Mouse (Mus musculus): ENCODE measurements around the gene Adgrl2. TPM values are rescaled to one million over a fixed set of nuclear protein-coding genes. Genes with fewer than 3 reads are reported as not detected.

Gene Adgrl2
- polyA plus RNA-seq, 1 experiment from 2014 or later: 124 TPM

- no peaks in the 10 kb centered on the region for H3K27me3 ChIP-seq (ENCODE audit: control insufficient read depth, insufficient read depth, low read length)
- H3K4me1 ChIP-seq (ENCODE audit: control insufficient read depth, insufficient read depth, low read length): peaks cover 44% of the 10 kb centered on the region
- no peak for ATAC-seq (ENCODE audit: low FRiP score)
- H3K27ac ChIP-seq (ENCODE audit: low read depth, low read length): no peak overlapping the region
- no peak overlapping the region for H3K4me2 ChIP-seq
- no peak overlapping the region for H3K9ac ChIP-seq (ENCODE audit: low read length)
- H3K4me3 ChIP-seq (ENCODE audit: low read depth, low read length): no peak overlapping the region
- peak; percentile 83 for DNase-seq (ENCODE audit: low spot score, missing footprints)
- WGBS: 73% methylated on average over 8 of the region's 8 CpGs
- H3K9me3 ChIP-seq (ENCODE audit: control insufficient read depth, low read length): no peaks in the 10 kb centered on the region
- no peaks in the 10 kb centered on the region for H3K36me3 ChIP-seq (ENCODE audit: control insufficient read depth, insufficient read depth, low read length)
Measured at GRCm38 (mm10) chr3:148981776-148982175, 8.6 kb downstream of the Adgrl2 start.

- ATAC-seq (ENCODE audit: low FRiP score) (no peak), DNase-seq (ENCODE audit: low spot score, missing footprints) (peak; percentile 85)
- H3K27me3 ChIP-seq (ENCODE audit: control insufficient read depth, insufficient read depth, low read length): no peaks in the 10 kb centered on the region
- 70% methylated on average over 8 of the region's 8 CpGs for WGBS
- H3K36me3 ChIP-seq (ENCODE audit: control insufficient read depth, insufficient read depth, low read length): no peaks in the 10 kb centered on the region
- no peak overlapping the region for H3K4me2 ChIP-seq
- H3K4me1 ChIP-seq (ENCODE audit: control insufficient read depth, insufficient read depth, low read length): peaks cover 25% of the 10 kb centered on the region
- no peak overlapping the region for H3K9ac ChIP-seq (ENCODE audit: low read length)
- no peaks in the 10 kb centered on the region for H3K9me3 ChIP-seq (ENCODE audit: control insufficient read depth, low read length)
- H3K27ac ChIP-seq (ENCODE audit: low read depth, low read length): no peak overlapping the region
- no peak overlapping the region for H3K4me3 ChIP-seq (ENCODE audit: low read depth, low read length)
Measured at GRCm38 (mm10) chr3:148978541-148978940, 11.8 kb downstream of the Adgrl2 start.

- ATAC-seq (ENCODE audit: low FRiP score) (no peak), DNase-seq (ENCODE audit: low spot score, missing footprints) (peak; percentile 84)
- Histone ChIP-seq H3K4me1 (ENCODE audit: control insufficient read depth, insufficient read depth, low read length) (peaks cover 25% of the 10 kb centered on the region), H3K27ac (ENCODE audit: low read depth, low read length) (no peak overlapping the region), H3K9me3 (ENCODE audit: control insufficient read depth, low read length) (no peaks in the 10 kb centered on the region), H3K36me3 (ENCODE audit: control insufficient read depth, insufficient read depth, low read length) (no peaks in the 10 kb centered on the region), H3K27me3 (ENCODE audit: control insufficient read depth, insufficient read depth, low read length) (no peaks in the 10 kb centered on the region), H3K9ac (ENCODE audit: low read length) (no peak overlapping the region), H3K4me2 (no peak overlapping the region; the same call in 1 of the 2 replicates), H3K4me3 (ENCODE audit: low read depth, low read length) (no peak overlapping the region)
- 69% methylated on average over 6 of the region's 6 CpGs for WGBS
Measured at GRCm38 (mm10) chr3:148977838-148978237, 12.5 kb downstream of the Adgrl2 start.

- peak; percentile 90 for DNase-seq (ENCODE audit: low spot score, missing footprints)
- Histone ChIP-seq H3K9me3 (ENCODE audit: control insufficient read depth, low read length) (no peaks in the 10 kb centered on the region), H3K4me1 (ENCODE audit: control insufficient read depth, insufficient read depth, low read length) (peaks cover 24% of the 10 kb centered on the region), H3K36me3 (ENCODE audit: control insufficient read depth, insufficient read depth, low read length) (no peaks in the 10 kb centered on the region), H3K4me3 (ENCODE audit: low read depth, low read length) (no peak overlapping the region), H3K27me3 (ENCODE audit: control insufficient read depth, insufficient read depth, low read length) (no peaks in the 10 kb centered on the region), H3K4me2 (peak overlapping the region; percentile 37), H3K9ac (ENCODE audit: low read length) (no peak overlapping the region), H3K27ac (ENCODE audit: low read depth, low read length) (no peak overlapping the region)
- peak; percentile 51 for ATAC-seq (ENCODE audit: low FRiP score)
- 27% methylated on average over 16 of the region's 16 CpGs for WGBS
Measured at GRCm38 (mm10) chr3:148977124-148977529, 13.2 kb downstream of the Adgrl2 start.

GRCm38 (mm10) chr3:148971893-148972596, 18.3 kb downstream of the Adgrl2 start:
- no peaks in the 10 kb centered on the region for H3K36me3 ChIP-seq (ENCODE audit: control insufficient read depth, insufficient read depth, low read length)
- H3K9ac ChIP-seq (ENCODE audit: low read length): no peak overlapping the region
- peaks cover 5% of the 10 kb centered on the region for H3K4me1 ChIP-seq (ENCODE audit: control insufficient read depth, insufficient read depth, low read length)
- H3K9me3 ChIP-seq (ENCODE audit: control insufficient read depth, low read length): no peaks in the 10 kb centered on the region
- H3K4me3 ChIP-seq (ENCODE audit: low read depth, low read length): no peak overlapping the region
- WGBS: 89% methylated on average over 11 of the region's 11 CpGs
- no peak overlapping the region for H3K27ac ChIP-seq (ENCODE audit: low read depth, low read length)
- ATAC-seq (ENCODE audit: low FRiP score) (no peak), DNase-seq (ENCODE audit: low spot score, missing footprints) (peak; percentile 76)
- H3K4me2 ChIP-seq: no peak overlapping the region
- H3K27me3 ChIP-seq (ENCODE audit: control insufficient read depth, insufficient read depth, low read length): no peaks in the 10 kb centered on the region

- Histone ChIP-seq H3K9me3 (ENCODE audit: control insufficient read depth, low read length) (no peaks in the 10 kb centered on the region), H3K4me2 (no peak overlapping the region), H3K36me3 (ENCODE audit: control insufficient read depth, insufficient read depth, low read length) (no peaks in the 10 kb centered on the region), H3K9ac (ENCODE audit: low read length) (no peak overlapping the region), H3K4me1 (ENCODE audit: control insufficient read depth, insufficient read depth, low read length) (peaks cover 10% of the 10 kb centered on the region), H3K4me3 (ENCODE audit: low read depth, low read length) (no peak overlapping the region), H3K27me3 (ENCODE audit: control insufficient read depth, insufficient read depth, low read length) (no peaks in the 10 kb centered on the region), H3K27ac (ENCODE audit: low read depth, low read length) (no peak overlapping the region)
- no peak for ATAC-seq (ENCODE audit: low FRiP score)
- WGBS: 52% methylated on average over 13 of the region's 13 CpGs
- peak; percentile 82 for DNase-seq (ENCODE audit: low spot score, missing footprints)
Measured at GRCm38 (mm10) chr3:148964991-148965605, 25.3 kb downstream of the Adgrl2 start.

GRCm38 (mm10) chr3:148963381-148964044, 26.8 kb downstream of the Adgrl2 start:
- no peak for ATAC-seq (ENCODE audit: low FRiP score)
- WGBS: 89% methylated on average over 5 of the region's 5 CpGs
- H3K27ac ChIP-seq (ENCODE audit: low read depth, low read length): no peak overlapping the region

DNA sequence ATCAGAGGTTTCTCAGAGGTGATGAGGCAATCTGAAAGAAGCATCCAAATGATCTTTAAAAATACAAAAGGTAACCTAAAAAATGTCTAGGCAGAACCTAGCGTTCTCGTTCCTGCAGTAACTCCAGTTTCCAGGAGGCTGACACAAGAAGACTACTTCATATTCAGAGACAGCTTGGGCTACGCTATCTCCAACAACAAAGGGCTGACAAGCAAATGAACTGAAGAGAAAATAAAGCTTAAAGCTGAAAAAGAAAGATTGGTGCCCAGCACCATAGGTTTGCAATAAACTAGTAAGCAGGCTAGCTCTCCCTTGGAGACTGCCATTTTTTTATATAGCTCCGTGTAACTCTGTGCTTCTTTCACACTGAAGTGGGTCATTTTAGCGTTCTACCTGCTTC, 28.7 kb downstream of the Adgrl2 start:
- Histone ChIP-seq H3K27ac (ENCODE audit: low read depth, low read length) (no peak overlapping the region), H3K36me3 (ENCODE audit: control insufficient read depth, insufficient read depth, low read length) (no peaks in the 10 kb centered on the region), H3K4me1 (ENCODE audit: control insufficient read depth, insufficient read depth, low read length) (peaks cover 28% of the 10 kb centered on the region), H3K4me3 (ENCODE audit: low read depth, low read length) (no peak overlapping the region), H3K9ac (ENCODE audit: low read length) (no peak overlapping the region), H3K9me3 (ENCODE audit: control insufficient read depth, low read length) (no peaks in the 10 kb centered on the region), H3K27me3 (ENCODE audit: control insufficient read depth, insufficient read depth, low read length) (no peaks in the 10 kb centered on the region), H3K4me2 (no peak overlapping the region)
- ATAC-seq (ENCODE audit: low FRiP score) (no peak), DNase-seq (ENCODE audit: low spot score, missing footprints) (peak; percentile 86)
- 66% methylated on average over 5 of the region's 5 CpGs for WGBS

More at GRCm38 (mm10) chr3:148963381-148964044, 26.8 kb downstream of the Adgrl2 start:
- Histone ChIP-seq H3K4me1 (ENCODE audit: control insufficient read depth, insufficient read depth, low read length) (peaks cover 24% of the 10 kb centered on the region), H3K27me3 (ENCODE audit: control insufficient read depth, insufficient read depth, low read length) (no peaks in the 10 kb centered on the region), H3K9me3 (ENCODE audit: control insufficient read depth, low read length) (no peaks in the 10 kb centered on the region), H3K4me3 (ENCODE audit: low read depth, low read length) (no peak overlapping the region), H3K4me2 (no peak overlapping the region), H3K9ac (ENCODE audit: low read length) (no peak overlapping the region), H3K36me3 (ENCODE audit: control insufficient read depth, insufficient read depth, low read length) (no peaks in the 10 kb centered on the region)
- peak; percentile 81 for DNase-seq (ENCODE audit: low spot score, missing footprints)

- 79% methylated on average over 9 of the region's 9 CpGs for WGBS
Measured at GRCm38 (mm10) chr3:148960751-148961289, 29.5 kb downstream of the Adgrl2 start.

More at GRCm38 (mm10) chr3:148960751-148961289, 29.5 kb downstream of the Adgrl2 start:
- no peak overlapping the region for H3K9ac ChIP-seq (ENCODE audit: low read length)
- no peaks in the 10 kb centered on the region for H3K36me3 ChIP-seq (ENCODE audit: control insufficient read depth, insufficient read depth, low read length)
- no peak overlapping the region for H3K4me3 ChIP-seq (ENCODE audit: low read depth, low read length)
- no peak overlapping the region for H3K4me2 ChIP-seq
- H3K27me3 ChIP-seq (ENCODE audit: control insufficient read depth, insufficient read depth, low read length): no peaks in the 10 kb centered on the region
- H3K4me1 ChIP-seq (ENCODE audit: control insufficient read depth, insufficient read depth, low read length): peaks cover 26% of the 10 kb centered on the region
- peak; percentile 83 for DNase-seq (ENCODE audit: low spot score, missing footprints)
- no peaks in the 10 kb centered on the region for H3K9me3 ChIP-seq (ENCODE audit: control insufficient read depth, low read length)
- no peak overlapping the region for H3K27ac ChIP-seq (ENCODE audit: low read depth, low read length)
- ATAC-seq (ENCODE audit: low FRiP score): no peak

Measured in midbrain, embryonic 11.5 days (tissue).